Mouse (Mus musculus) erythroblast, embryonic 14.5 days (primary cell): ENCODE measurements around the gene Magix.

Experiments
- GATA1 ChIP-seq: IDR thresholded peaks from 2 replicates; pipeline ENCODE4 v1.6.1; 2012; ENCODE audit warnings: low read length, inconsistent platforms, mixed read lengths
- TAL1 ChIP-seq: IDR thresholded peaks from 3 replicates; pipeline ENCODE4 v1.6.1; 2012; ENCODE audit warnings: low read length, inconsistent platforms, mixed read lengths

DNA sequence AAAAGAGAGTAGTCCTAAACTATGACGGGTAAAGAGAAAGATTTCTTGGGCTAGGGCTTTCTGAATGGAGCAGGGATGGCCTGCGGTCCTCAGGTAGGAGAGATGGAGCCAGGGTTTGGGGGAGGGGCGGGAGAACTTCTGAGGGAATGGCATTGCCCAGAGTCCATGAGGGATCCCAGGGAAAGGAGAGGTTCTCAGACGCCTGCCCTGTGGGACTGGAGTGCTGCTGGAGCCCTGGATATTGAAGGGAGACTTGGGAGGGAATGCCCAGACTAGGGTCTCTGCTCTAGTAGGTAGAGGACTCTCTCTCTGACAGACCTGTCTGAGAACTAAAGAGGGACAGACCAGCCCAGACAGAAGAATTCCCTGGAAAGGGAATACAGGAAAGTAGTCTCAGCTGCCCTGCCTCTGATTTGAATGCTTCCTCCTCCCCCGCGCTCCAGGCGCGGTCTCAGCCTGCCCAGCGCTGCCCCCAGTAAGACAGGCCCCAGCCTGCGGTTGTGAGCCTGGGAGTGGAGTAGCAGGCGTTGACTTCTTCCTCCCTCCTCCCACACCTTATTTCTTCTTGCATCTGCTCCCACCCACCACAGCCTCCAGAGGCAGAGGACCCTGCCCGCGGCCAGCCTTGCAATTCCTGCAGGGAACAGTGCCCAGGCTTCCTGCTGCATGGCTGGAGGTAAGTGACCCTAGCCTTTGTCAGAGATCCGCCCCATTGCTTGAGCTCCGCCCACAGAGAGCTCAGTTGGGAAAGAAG lies 22.8 kb downstream of the Magix start:
- TF ChIP-seq GATA1 = no peak
- TF ChIP-seq TAL1 = no peak
